Mouse (Mus musculus) embryonic facial prominence, embryonic 13.5 days (tissue): ENCODE data around the gene Celsr1. TPM values are rescaled to one million over a fixed set of nuclear protein-coding genes. Genes with fewer than 3 reads are reported as not detected.

ENCODE experiments used
- ATAC-seq: fragments of 200-750 bp; cut with Nextera tagmentation; 2 replicates; pipeline ENCODE4 v1.8.0; 2017; ENCODE audit warnings: low read depth; ENCODE audit not compliant: insufficient number of reproducible peaks, insufficient read depth, low FRiP score, low TSS enrichment
- H3K27ac ChIP-seq: fragments of 300-500 bp; sonication (generic); 2 replicates; pipeline ENCODE4 v1.5.1; 2015; ENCODE audit warnings: moderate library complexity, mild to moderate bottlenecking, inconsistent platforms
- H3K27me3 ChIP-seq: fragments of 300-500 bp; sonication (generic); 2 replicates; pipeline ENCODE4 v1.6.1; 2015; ENCODE audit warnings: mild to moderate bottlenecking, inconsistent platforms
- H3K36me3 ChIP-seq: fragments of 300-500 bp; sonication (generic); 2 replicates; pipeline ENCODE4 v1.6.1; 2015; ENCODE audit warnings: mild to moderate bottlenecking, inconsistent platforms
- H3K4me1 ChIP-seq: fragments of 300-500 bp; sonication (generic); 2 replicates; pipeline ENCODE4 v1.6.1; 2015; ENCODE audit warnings: inconsistent platforms
- H3K4me2 ChIP-seq: fragments of 300-500 bp; sonication (generic); 2 replicates; pipeline ENCODE4 v1.6.1; 2015; ENCODE audit warnings: moderate library complexity, mild to moderate bottlenecking, inconsistent platforms
- H3K4me3 ChIP-seq: fragments of 300-500 bp; sonication (generic); 2 replicates; pipeline ENCODE4 v1.5.1; 2015; ENCODE audit warnings: mild to moderate bottlenecking, inconsistent platforms
- H3K9ac ChIP-seq: fragments of 300-500 bp; sonication (generic); 2 replicates; pipeline ENCODE4 v1.6.1; 2015; ENCODE audit warnings: mild to moderate bottlenecking, inconsistent platforms
- H3K9me3 ChIP-seq: fragments of 300-500 bp; sonication (generic); 2 replicates; pipeline ENCODE4 v1.6.1; 2016; ENCODE audit warnings: inconsistent platforms
- WGBS: fragments of 180-500 bp; shearing (Covaris S2); methylation state at CpG from one replicate; pipeline ENCODE4 v1.1.7; 2015; ENCODE audit warnings: mixed read lengths; 5-methylcytosine and 5-hydroxymethylcytosine counted together
- polyA plus RNA-seq: library from polyadenylated mRNA; unstranded; fragments of >200 nt; fragmentation: Nextera tagmentation; extraction: Ambion mirVana; gene quantifications from 2 replicates; pipeline ENCODE4 v1.2.1, GENCODE M21; 2015

Celsr1 gene
- polyA plus RNA-seq, 1 experiment from 2014 or later, result 2.9 TPM

DNA sequence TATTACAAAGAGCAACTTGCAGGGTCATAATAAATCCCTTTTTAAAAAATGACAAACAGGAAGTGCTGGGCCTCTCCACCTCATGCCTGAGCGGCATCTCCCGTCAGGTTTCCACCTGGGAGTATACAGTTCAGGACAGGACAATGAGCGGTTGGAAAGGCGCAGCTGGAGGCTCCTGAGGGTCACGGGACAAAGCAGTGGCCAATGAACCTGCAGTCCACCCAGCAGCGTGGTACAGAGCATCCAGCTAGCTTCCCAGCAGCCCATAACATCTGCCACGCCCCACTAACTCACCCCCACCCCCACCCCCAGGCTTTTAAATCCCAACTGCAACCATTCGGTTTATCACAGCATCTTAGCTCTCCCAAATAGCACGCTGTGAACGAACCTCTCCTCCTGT lies 19.9 kb downstream of the Celsr1 start:
- H3K9me3 ChIP-seq, result no peaks in the 10 kb centered on the region
- no peak overlapping the region for H3K27ac ChIP-seq
- no peaks in the 10 kb centered on the region for H3K36me3 ChIP-seq
- H3K9ac ChIP-seq, result no peak overlapping the region
- no peaks in the 10 kb centered on the region for H3K27me3 ChIP-seq
- peaks cover 17% of the 10 kb centered on the region for H3K4me1 ChIP-seq
- no peak overlapping the region for H3K4me3 ChIP-seq
- ATAC-seq, result no peak
- 45% methylated on average over 10 of the region's 10 CpGs for WGBS
- H3K4me2 ChIP-seq, result no peak overlapping the region

GRCm38 (mm10) chr15:86013130-86013529 lies 20.4 kb downstream of the Celsr1 start:
- ATAC-seq, result no peak
- Histone ChIP-seq H3K9ac (no peak overlapping the region), H3K4me1 (peaks cover 17% of the 10 kb centered on the region), H3K4me2 (no peak overlapping the region), H3K27ac (no peak overlapping the region), H3K4me3 (no peak overlapping the region), H3K27me3 (no peaks in the 10 kb centered on the region), H3K9me3 (no peaks in the 10 kb centered on the region), H3K36me3 (no peaks in the 10 kb centered on the region)
- 33% methylated on average over 2 of the region's 2 CpGs for WGBS

DNA sequence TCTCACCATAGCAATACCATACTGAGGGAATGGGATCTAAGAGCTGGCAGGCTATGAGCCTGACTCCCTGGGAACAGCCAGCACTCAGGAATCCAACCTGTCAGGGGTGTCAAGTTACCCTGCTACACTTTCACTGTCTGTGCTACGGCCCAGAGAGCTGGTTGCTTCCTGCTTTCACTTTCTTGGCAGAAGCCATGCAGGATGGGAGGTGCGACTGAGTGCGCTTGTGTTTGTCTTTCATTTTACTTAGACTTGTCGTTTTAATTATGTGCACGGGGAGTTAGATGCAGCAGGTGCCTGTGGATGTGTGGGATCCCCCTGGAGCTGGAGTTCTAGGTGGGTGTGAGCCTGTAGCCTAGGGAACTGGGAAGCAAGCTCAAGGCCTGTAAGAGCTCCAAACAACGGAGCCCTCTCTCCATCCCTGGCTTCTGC lies 25.9 kb downstream of the Celsr1 start:
- 8% methylated on average over 6 of the region's 6 CpGs for WGBS

DNA sequence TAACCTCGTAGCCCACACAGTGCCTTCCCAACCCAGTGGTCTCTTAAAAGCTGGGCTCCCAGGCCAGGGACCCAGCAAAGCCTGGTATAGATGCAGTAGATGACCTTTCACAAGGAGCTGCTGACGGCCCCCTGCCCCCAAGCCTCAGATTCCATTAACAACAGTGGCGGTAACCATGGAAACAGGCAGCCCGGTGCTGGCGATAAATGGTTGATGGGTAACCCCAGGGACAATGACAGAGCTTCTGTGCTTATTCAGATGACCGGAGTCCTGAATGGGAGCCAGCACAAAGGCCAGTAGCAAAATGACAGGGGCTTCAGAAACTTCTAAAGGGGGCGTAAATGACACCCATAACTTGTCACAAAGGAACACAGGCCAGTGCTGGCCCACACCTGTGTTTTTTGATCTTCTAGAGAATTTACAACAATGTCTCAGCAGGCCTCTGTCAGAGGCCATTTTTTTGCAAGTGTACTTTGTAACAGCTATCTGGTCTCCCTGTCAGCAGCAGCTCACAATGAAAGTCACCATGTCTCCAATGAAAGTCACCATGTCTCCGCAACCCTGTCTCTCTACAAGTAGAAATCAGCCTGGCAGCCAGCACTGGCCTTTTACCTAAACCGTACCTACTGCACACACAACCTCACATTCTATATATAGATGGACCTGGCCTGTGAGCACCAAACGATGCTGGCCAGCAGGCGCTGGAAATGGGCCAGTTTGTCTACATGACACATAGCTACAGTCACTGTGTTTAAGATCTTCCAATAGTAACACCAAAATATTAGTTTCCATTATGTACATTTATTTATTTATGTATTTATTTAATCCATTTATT lies 27.7 kb downstream of the Celsr1 start:
- Histone ChIP-seq H3K4me1 (peaks cover 14% of the 10 kb centered on the region), H3K27me3 (no peaks in the 10 kb centered on the region), H3K9ac (no peak overlapping the region), H3K4me2 (no peak overlapping the region), H3K27ac (no peak overlapping the region), H3K9me3 (no peaks in the 10 kb centered on the region), H3K4me3 (no peak overlapping the region), H3K36me3 (no peaks in the 10 kb centered on the region)
- WGBS, result 30% methylated on average over 11 of the region's 11 CpGs
- no peak for ATAC-seq

More for the DNA sequence above, 25.9 kb downstream of the Celsr1 start:
- no peak overlapping the region for H3K27ac ChIP-seq
- peaks cover 14% of the 10 kb centered on the region for H3K4me1 ChIP-seq
- H3K4me3 ChIP-seq, result no peak overlapping the region
- no peaks in the 10 kb centered on the region for H3K9me3 ChIP-seq
- no peaks in the 10 kb centered on the region for H3K27me3 ChIP-seq
- peak overlapping the region; percentile 1; the same call in 1 of the 2 replicates for H3K4me2 ChIP-seq
- 0 out of 2 replicates have a peak, but pooled peaks have one; percentile 32 for ATAC-seq
- H3K9ac ChIP-seq, result no peak overlapping the region
- H3K36me3 ChIP-seq, result no peaks in the 10 kb centered on the region

- Histone ChIP-seq H3K4me3 (no peak overlapping the region), H3K4me1 (peaks cover 19% of the 10 kb centered on the region), H3K36me3 (no peaks in the 10 kb centered on the region), H3K9ac (no peak overlapping the region), H3K4me2 (no peak overlapping the region), H3K9me3 (no peaks in the 10 kb centered on the region), H3K27me3 (no peaks in the 10 kb centered on the region), H3K27ac (no peak overlapping the region)
- ATAC-seq, result no peak
- WGBS, result 86% methylated on average over 3 of the region's 3 CpGs
These were observed 29.5 kb downstream of the Celsr1 start for GRCm38 (mm10) chr15:86004048-86004447.

- no peak for ATAC-seq
- WGBS, result 63% methylated on average over 5 of the region's 5 CpGs
These were observed 32.8 kb downstream of the Celsr1 start for GRCm38 (mm10) chr15:86000706-86001292.

DNA sequence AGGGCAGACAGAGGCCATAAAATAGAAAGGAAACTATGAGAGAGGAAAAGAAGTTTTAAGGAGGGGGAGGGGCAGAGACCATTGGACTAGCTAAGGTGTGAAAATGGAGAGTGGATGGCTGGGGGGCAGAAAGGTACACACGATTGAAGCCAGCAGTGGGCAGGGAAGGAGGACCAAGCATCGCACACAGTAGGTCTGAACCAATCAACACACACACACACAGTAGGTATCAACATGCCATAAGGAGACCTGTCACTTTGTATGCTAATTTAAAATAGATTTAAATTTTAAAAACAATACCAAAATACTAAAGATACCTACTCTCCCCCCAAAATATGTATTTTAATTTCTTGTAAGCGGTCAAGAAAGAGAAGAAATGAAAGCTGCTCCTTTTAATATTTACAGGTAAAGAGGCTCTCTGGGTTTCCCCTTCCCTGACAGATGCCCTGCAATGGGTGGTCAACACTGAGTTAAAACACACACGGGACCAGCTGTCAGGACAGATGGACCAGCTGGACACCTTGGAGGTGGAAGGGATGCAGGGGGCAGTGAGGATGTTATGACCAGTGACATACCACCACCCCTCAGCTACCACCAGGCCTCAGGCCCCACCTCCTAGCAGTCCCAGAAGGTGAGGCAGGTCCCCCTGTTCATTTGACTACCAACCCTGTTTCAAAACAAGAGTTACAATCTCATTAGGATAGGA lies 34.9 kb downstream of the Celsr1 start:
- Histone ChIP-seq H3K4me2 (no peak overlapping the region), H3K27ac (no peak overlapping the region), H3K9ac (no peak overlapping the region), H3K4me1 (peaks cover 21% of the 10 kb centered on the region), H3K4me3 (no peak overlapping the region), H3K27me3 (no peaks in the 10 kb centered on the region), H3K9me3 (no peaks in the 10 kb centered on the region), H3K36me3 (no peaks in the 10 kb centered on the region)
- no peak for ATAC-seq
- WGBS, result 73% methylated on average over 4 of the region's 4 CpGs

More at GRCm38 (mm10) chr15:86000706-86001292, 32.8 kb downstream of the Celsr1 start:
- H3K9ac ChIP-seq, result no peak overlapping the region
- H3K27me3 ChIP-seq, result no peaks in the 10 kb centered on the region
- no peaks in the 10 kb centered on the region for H3K9me3 ChIP-seq
- no peak overlapping the region for H3K27ac ChIP-seq
- H3K4me2 ChIP-seq, result no peak overlapping the region
- peaks cover 9% of the 10 kb centered on the region for H3K4me1 ChIP-seq
- H3K4me3 ChIP-seq, result no peak overlapping the region
- H3K36me3 ChIP-seq, result no peaks in the 10 kb centered on the region

DNA sequence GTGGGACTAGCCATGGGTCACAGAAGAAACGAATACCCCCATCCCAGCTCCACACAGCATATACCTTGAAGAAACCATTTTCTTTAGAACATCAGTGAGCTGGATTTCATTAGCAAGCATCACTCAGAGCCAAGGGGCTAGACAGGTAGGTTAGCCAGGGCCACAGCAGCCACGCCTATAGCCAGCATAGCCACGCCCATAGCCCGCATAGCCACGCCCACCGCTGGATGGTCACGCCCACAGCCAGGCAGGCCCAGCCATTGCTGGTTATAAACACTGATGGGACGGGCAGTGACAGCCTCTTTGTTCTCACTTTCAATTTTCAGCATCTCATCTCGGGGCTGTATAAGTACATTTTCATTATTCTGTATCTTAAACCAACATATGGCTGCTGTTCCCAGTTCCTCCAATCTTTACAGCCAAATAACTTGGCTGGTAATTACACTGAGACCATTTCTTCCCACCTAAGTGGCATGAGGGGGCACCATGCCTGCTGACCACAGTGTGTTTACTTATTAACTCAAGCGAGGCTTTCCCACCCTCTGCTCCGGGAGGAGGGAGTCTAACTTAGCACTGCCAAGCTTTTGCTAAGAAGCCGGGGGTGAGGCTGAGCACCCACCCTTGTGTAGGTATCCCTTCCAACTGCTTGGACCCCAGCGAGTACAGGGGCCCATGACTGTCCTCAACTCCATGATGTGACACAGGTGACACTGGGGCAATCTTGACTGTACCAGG lies 37.4 kb downstream of the Celsr1 start:
- Histone ChIP-seq H3K27me3 (no peaks in the 10 kb centered on the region), H3K9ac (no peak overlapping the region), H3K4me3 (no peak overlapping the region), H3K27ac (no peak overlapping the region), H3K4me1 (peaks cover 44% of the 10 kb centered on the region), H3K9me3 (no peaks in the 10 kb centered on the region), H3K4me2 (no peak overlapping the region), H3K36me3 (no peaks in the 10 kb centered on the region)
- 47% methylated on average over 13 of the region's 13 CpGs for WGBS
- ATAC-seq, result peak; percentile 16; the same call in 1 of the 2 replicates

DNA sequence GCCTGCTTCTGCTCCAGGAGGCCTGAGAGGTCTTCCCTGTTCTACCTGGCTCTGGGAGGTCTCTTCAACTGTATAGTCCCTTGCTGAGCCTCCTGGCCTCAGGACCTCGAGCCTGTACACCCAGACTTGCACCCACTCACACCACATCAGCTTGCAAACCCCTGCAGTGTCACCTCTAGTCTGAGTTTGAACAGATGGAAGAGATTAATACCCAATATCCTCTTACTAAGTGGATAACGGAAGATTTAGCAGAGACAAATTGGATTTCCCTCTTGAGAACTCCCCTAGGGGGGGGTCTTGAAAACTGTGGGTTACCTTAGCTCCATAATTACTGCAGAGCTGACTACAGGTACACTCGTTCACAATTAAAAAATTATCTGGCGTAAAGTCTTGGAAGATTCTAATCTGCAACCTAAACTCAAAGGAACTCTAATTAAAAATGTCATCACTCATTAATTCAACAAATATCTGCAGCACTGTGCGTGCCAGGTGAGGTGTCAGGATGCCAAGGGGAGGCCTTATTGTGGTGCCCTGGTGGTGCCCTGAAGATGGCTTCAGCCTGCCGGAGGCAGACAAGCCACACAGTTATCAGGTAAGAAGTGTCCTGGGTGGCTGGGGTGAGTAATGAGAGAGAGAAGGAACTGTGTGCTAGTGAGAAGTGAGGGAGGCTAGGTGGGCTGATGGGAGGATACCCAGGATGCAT lies 38.5 kb downstream of the Celsr1 start:
- no peak for ATAC-seq
- no peaks in the 10 kb centered on the region for H3K36me3 ChIP-seq
- WGBS, result 54% methylated on average over 6 of the region's 6 CpGs
- H3K27me3 ChIP-seq, result no peaks in the 10 kb centered on the region
- H3K4me2 ChIP-seq, result no peak overlapping the region
- H3K9ac ChIP-seq, result 0 out of 2 replicates have a peak overlapping the region, but pooled peaks have one; percentile 36
- H3K9me3 ChIP-seq, result no peaks in the 10 kb centered on the region
- peaks cover 41% of the 10 kb centered on the region for H3K4me1 ChIP-seq
- H3K27ac ChIP-seq, result no peak overlapping the region
- no peak overlapping the region for H3K4me3 ChIP-seq

DNA sequence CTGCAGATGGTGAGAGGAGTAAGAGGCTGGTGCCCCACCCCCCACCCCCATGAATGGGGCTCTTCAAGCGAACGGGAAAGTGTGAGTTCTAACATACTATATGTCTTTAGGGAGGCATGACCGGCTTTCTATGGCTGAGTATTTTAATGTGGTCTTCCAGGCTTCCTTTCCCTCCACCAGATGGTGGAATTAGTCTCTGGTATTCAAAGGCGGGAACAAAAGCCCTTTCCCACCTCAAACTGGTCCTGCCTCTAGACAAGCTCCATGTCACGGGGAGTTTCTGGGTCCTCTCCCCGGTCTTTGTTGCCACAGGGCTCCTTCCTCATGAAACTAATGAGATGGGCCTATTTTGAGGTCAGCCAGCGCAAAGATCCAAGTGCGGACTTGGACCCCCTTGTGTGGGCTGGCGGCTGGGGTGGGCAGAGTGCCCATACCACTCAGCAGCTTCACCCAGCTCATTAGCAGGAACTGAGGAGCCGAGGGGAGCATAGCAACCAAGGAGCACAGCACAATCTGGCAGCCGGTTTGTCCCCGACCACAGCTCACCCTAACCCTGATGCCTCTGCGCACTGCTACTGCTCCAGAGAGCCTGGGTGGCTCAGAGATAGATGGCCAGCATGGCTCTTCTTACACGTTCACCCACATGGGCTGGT lies 39.5 kb downstream of the Celsr1 start:
- Histone ChIP-seq H3K4me2 (peak overlapping the region; percentile 9; the same call in 1 of the 2 replicates), H3K4me3 (no peak overlapping the region), H3K4me1 (peaks cover 41% of the 10 kb centered on the region), H3K36me3 (no peaks in the 10 kb centered on the region), H3K9ac (peak overlapping the region; percentile 36; the same call in 1 of the 2 replicates), H3K27ac (peak overlapping the region; percentile 69; the same call in 1 of the 2 replicates), H3K9me3 (no peaks in the 10 kb centered on the region), H3K27me3 (no peaks in the 10 kb centered on the region)
- ATAC-seq, result no peak
- WGBS, result 41% methylated on average over 14 of the region's 14 CpGs
